Mouse (Mus musculus) granulocyte monocyte progenitor cell, adult 5-6 weeks (primary cell): ENCODE data around the gene Nbas. TPM values are rescaled to one million over a fixed set of nuclear protein-coding genes. Genes with fewer than 3 reads are reported as not detected.
A peak's percentile ranks its signal among the peaks of the same experiment; 100 is the strongest.

Experiments
- ATAC-seq: replicated peaks from 2 replicates; pipeline ENCODE4 v1.8.0; 2016; ENCODE audit warnings: mild to moderate bottlenecking, moderate TSS enrichment, inconsistent platforms; ENCODE audit not compliant: poor library complexity, severe bottlenecking
- total RNA-seq, 2 experiments: library from RNA; stranded (forward) in 1 of 2; stranded (reverse) in 1 of 2; fragments of 200-712, 200-1000 nt in 1 of 2; fragments of >200 nt in 1 of 2; fragmentation: Nextera tagmentation in 1 of 2; gene quantifications; 2 replicates each; pipeline ENCODE4 v1.2.3; 2014 to 2017

Gene Nbas
- total RNA-seq (2014; fragmentation: Nextera tagmentation) (21.7 and 22.1 TPM in 2 replicates), total RNA-seq (2017) (24.0 and 25.8 TPM in 2 replicates)

- ATAC-seq: peak; percentile 95
Observed at GRCm38 (mm10) chr12:13268826-13269449, at the start of gene Nbas. TSS of gene Nbas (plus strand) at chr12:13269133.

- no peak for ATAC-seq
Observed at GRCm38 (mm10) chr12:13242453-13242852, 26.5 kb upstream of the Nbas start.

GRCm38 (mm10) chr12:13248691-13249572 lies 20.0 kb upstream of the Nbas start, which contains the start of gene Ddx1:
TSS of gene Ddx1 (minus strand) at chr12:13249213.
- ATAC-seq: peak; percentile 97

- ATAC-seq: no peak
Observed at GRCm38 (mm10) chr12:13249573-13249919, 19.4 kb upstream of the Nbas start.

- no peak for ATAC-seq
Observed at GRCm38 (mm10) chr12:13255068-13255467, 13.9 kb upstream of the Nbas start.

GRCm38 (mm10) chr12:13255701-13256100 lies 13.2 kb upstream of the Nbas start:
- ATAC-seq: no peak

- ATAC-seq: peak; percentile 7
Observed at GRCm38 (mm10) chr12:13268412-13268811, 521 bp upstream of the Nbas start.

GRCm38 (mm10) chr12:13269570-13270390 lies 847 bp downstream of the Nbas start:
- ATAC-seq: peak; percentile 49

GRCm38 (mm10) chr12:13291453-13291852 lies 22.5 kb downstream of the Nbas start:
- ATAC-seq: no peak

GRCm38 (mm10) chr12:13293421-13293881 lies 24.5 kb downstream of the Nbas start:
- no peak for ATAC-seq

- ATAC-seq: no peak
Observed at GRCm38 (mm10) chr12:13303037-13303436, 34.1 kb downstream of the Nbas start.

- ATAC-seq: no peak
Observed at GRCm38 (mm10) chr12:13313966-13314365, 45.0 kb downstream of the Nbas start.

- no peak for ATAC-seq
Observed at GRCm38 (mm10) chr12:13314384-13314783, 45.5 kb downstream of the Nbas start.

GRCm38 (mm10) chr12:13315081-13315480 lies 46.1 kb downstream of the Nbas start:
- ATAC-seq: no peak

- ATAC-seq: no peak
Observed at GRCm38 (mm10) chr12:13342535-13342934, 73.6 kb downstream of the Nbas start.

- no peak for ATAC-seq
Observed at GRCm38 (mm10) chr12:13356201-13356600, 87.3 kb downstream of the Nbas start.

- ATAC-seq: no peak
Observed at GRCm38 (mm10) chr12:13356769-13357168, 87.8 kb downstream of the Nbas start.

- no peak for ATAC-seq
Observed at GRCm38 (mm10) chr12:13357229-13357628, 88.3 kb downstream of the Nbas start.

GRCm38 (mm10) chr12:13358849-13359248 lies 89.9 kb downstream of the Nbas start:
- ATAC-seq: peak; percentile 94

GRCm38 (mm10) chr12:13360183-13360811 lies 91.4 kb downstream of the Nbas start:
- ATAC-seq: no peak
